26 mouse cellular contexts compared by ENCODE assay signal in the genomic region with DNA sequence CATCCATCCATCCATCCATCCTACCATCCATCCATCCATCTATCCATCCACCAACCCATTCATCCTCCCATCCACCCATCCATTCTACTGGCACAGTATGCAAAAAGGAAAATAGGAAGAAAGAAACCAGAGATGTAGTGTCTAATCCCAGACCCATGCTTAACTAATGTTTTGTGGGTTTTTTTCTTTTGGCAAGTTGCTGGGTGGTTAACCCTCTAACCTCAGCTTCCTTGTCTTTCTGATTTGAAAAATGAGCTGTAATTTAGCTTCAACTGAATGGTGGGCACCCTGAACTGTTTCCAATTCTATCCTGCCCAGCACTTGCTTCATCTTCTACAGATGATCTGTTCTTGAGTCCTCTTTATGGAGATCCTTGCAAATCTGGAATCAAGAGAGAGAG. TPM values are rescaled to one million over a fixed set of nuclear protein-coding genes. Genes with fewer than 3 reads are reported as not detected.
"Had no signal": no experiment of that assay in that cellular context is flagged by ENCODE, and none has a peak within 500 bp of the region (broad histone marks: within the 10 kb centered on the region; RNA-seq: fewer than 3 reads in every experiment).

No protein-coding gene starts in this region.

- ATAC-seq: forebrain, embryonic 13.5 days; forebrain, embryonic 14.5 days; forebrain, embryonic 15.5 days; forebrain, embryonic 16.5 days; forebrain, postnatal 0 days had no signal

- DNase-seq: cerebellum, adult 2 months; cerebellum, adult 8-10 months; cerebellum, adult 9-10 months; cerebellum, adult 9-11 months; cerebellum, postnatal 10 days; cerebellum, postnatal 14 days; cerebellum, postnatal 25 days; cerebellum, postnatal 36 days; embryo, embryonic 11 days; forebrain, postnatal 0 days; gastrocnemius, adult 2 months; gastrocnemius, postnatal 10 days; gastrocnemius, postnatal 14 days; gastrocnemius, postnatal 25 days; heart, adult 11 months; heart, adult 18-20 months; heart, adult 2 months had no signal

RNA-seq across cellular contexts. Expression of gene Sctr, which starts 40.6 kb away (rescaled TPM):
- total RNA-seq: granulocyte monocyte progenitor cell, adult 5-6 weeks; heart, adult 8-10 months had no signal

RNA-seq across cellular contexts. Expression of gene Cfap221, which starts 50.3 kb away (rescaled TPM):
- total RNA-seq: gastrocnemius, adult 18-20 months; gastrocnemius, adult 2 months; gastrocnemius, adult 8-10 months; gastrocnemius, postnatal 10 days; gastrocnemius, postnatal 14 days; gastrocnemius, postnatal 25 days; gastrocnemius, postnatal 4 days; granulocyte monocyte progenitor cell, adult 5-6 weeks; heart, adult 18-20 months; heart, adult 2 months; heart, adult 8-10 months had no signal
